Mouse (Mus musculus) brown adipose tissue, adult 24 weeks (tissue): ENCODE data around the gene Zfp541. TPM values are rescaled to one million over a fixed set of nuclear protein-coding genes. Genes with fewer than 3 reads are reported as not detected.

Experiments used
- H3K27ac ChIP-seq: fragments of 200-500 bp; replicated peaks from 2 replicates; pipeline ENCODE4 v1.5.1; 2012; ENCODE audit warnings: low read depth, mild to moderate bottlenecking, low read length
- H3K4me1 ChIP-seq: fragments of 200-500 bp; 2 replicates; pipeline ENCODE4 v1.6.1; 2012; ENCODE audit warnings: low read length, mixed read lengths; ENCODE audit not compliant: control insufficient read depth, insufficient read depth, insufficient read length
- H3K4me3 ChIP-seq: fragments of 200-500 bp; 2 replicates; pipeline ENCODE4 v1.5.1; 2012; ENCODE audit warnings: low read depth, mild to moderate bottlenecking, low read length, moderate library complexity; ENCODE audit not compliant: insufficient read depth
- polyA plus RNA-seq: library from polyadenylated mRNA; stranded (reverse); fragments of >200 nt; gene quantifications from 2 replicates; pipeline ENCODE4 v1.2.4, GENCODE M21; 2012; ENCODE audit not compliant: missing spikeins, insufficient read depth, insufficient read length

Zfp541 gene
- not detected in 2 replicates for polyA plus RNA-seq

GRCm38 (mm10) chr7:16061219-16062098 is at the start of gene Zfp541:
Gene Zfp541 (plus strand): TSS chr7:16061814.
- Histone ChIP-seq H3K4me3 (no peak within 1 kb of the TSS), H3K27ac (no peak within 1 kb of the TSS), H3K4me1 (no peaks in the 10 kb centered on the region)

- H3K4me1 ChIP-seq = peaks cover 55% of the 10 kb centered on the region
- no peak overlapping the region for H3K4me3 ChIP-seq
- peak overlapping the region; percentile 64 for H3K27ac ChIP-seq
Observed at GRCm38 (mm10) chr7:16012576-16013263, 48.9 kb upstream of the Zfp541 start.

- Histone ChIP-seq H3K4me1 (peaks cover 61% of the 10 kb centered on the region), H3K4me3 (no peak overlapping the region), H3K27ac (peak overlapping the region; percentile 55)
Observed at GRCm38 (mm10) chr7:16013722-16014275, 47.8 kb upstream of the Zfp541 start.

- peaks cover 65% of the 10 kb centered on the region for H3K4me1 ChIP-seq
- no peak overlapping the region for H3K4me3 ChIP-seq
- H3K27ac ChIP-seq = peak overlapping the region; percentile 81
Observed at GRCm38 (mm10) chr7:16014521-16015175, 47.0 kb upstream of the Zfp541 start.

GRCm38 (mm10) chr7:16015384-16015783 is 46.2 kb upstream of the Zfp541 start:
- Histone ChIP-seq H3K4me3 (no peak overlapping the region), H3K4me1 (peaks cover 67% of the 10 kb centered on the region), H3K27ac (peak overlapping the region; percentile 81)

GRCm38 (mm10) chr7:16018016-16018810 is 43.4 kb upstream of the Zfp541 start:
- peaks cover 51% of the 10 kb centered on the region for H3K4me1 ChIP-seq
- H3K4me3 ChIP-seq = peak overlapping the region; percentile 12; the same call in 1 of the 2 replicates
- H3K27ac ChIP-seq = peak overlapping the region; percentile 95

- H3K27ac ChIP-seq = peak overlapping the region; percentile 95
- no peak overlapping the region for H3K4me3 ChIP-seq
- H3K4me1 ChIP-seq = peaks cover 45% of the 10 kb centered on the region
Observed at GRCm38 (mm10) chr7:16019256-16020094, 42.1 kb upstream of the Zfp541 start.

GRCm38 (mm10) chr7:16024603-16025222 is 36.9 kb upstream of the Zfp541 start:
- H3K4me1 ChIP-seq = peaks cover 32% of the 10 kb centered on the region
- no peak overlapping the region for H3K27ac ChIP-seq
- H3K4me3 ChIP-seq = no peak overlapping the region

GRCm38 (mm10) chr7:16028102-16028927 is 33.3 kb upstream of the Zfp541 start:
- no peak overlapping the region for H3K4me3 ChIP-seq
- H3K27ac ChIP-seq = peak overlapping the region; percentile 86
- peaks cover 37% of the 10 kb centered on the region for H3K4me1 ChIP-seq

- Histone ChIP-seq H3K4me1 (peaks cover 38% of the 10 kb centered on the region), H3K4me3 (no peak overlapping the region), H3K27ac (peak overlapping the region; percentile 35; the same call in 1 of the 2 replicates)
Observed at GRCm38 (mm10) chr7:16031072-16031471, 30.5 kb upstream of the Zfp541 start.

GRCm38 (mm10) chr7:16033059-16033458 is 28.6 kb upstream of the Zfp541 start:
- no peak overlapping the region for H3K4me3 ChIP-seq
- H3K4me1 ChIP-seq = peaks cover 27% of the 10 kb centered on the region
- H3K27ac ChIP-seq = no peak overlapping the region; the same call in 1 of the 2 replicates

- H3K4me3 ChIP-seq = no peak overlapping the region
- no peak overlapping the region for H3K27ac ChIP-seq
- peaks cover 23% of the 10 kb centered on the region for H3K4me1 ChIP-seq
Observed at GRCm38 (mm10) chr7:16033580-16034461, 27.8 kb upstream of the Zfp541 start.
